Mouse (Mus musculus): ENCODE measurements at regions not wholly inside any gene's neighbourhood (a gene's known extent, or its start where the extent isn't known, plus 50 kb on each side); places are given as distances from the start of the nearest gene placed in this dataset.
A peak's percentile ranks its signal among the peaks of the same experiment; 100 is the strongest.

- ATAC-seq (replicated peaks; ENCODE audit: low FRiP score, low TSS enrichment, low read depth) (no peak), DNase-seq (ENCODE audit: low spot score) (no peak)
- no peak overlapping the region for H3K4me2 ChIP-seq (ENCODE audit: low read length)
- no peaks in the 10 kb centered on the region for H3K36me3 ChIP-seq (ENCODE audit: control insufficient read depth, insufficient read depth, low read length)
- no peaks in the 10 kb centered on the region for H3K9me3 ChIP-seq (ENCODE audit: control insufficient read depth, low read length)
- H3K4me3 ChIP-seq (ENCODE audit: low read depth, low read length), result no peak overlapping the region
- no peak overlapping the region for H3K27ac ChIP-seq (ENCODE audit: low read depth)
- no peak overlapping the region for H3K9ac ChIP-seq (ENCODE audit: low read length)
- no peaks in the 10 kb centered on the region for H3K27me3 ChIP-seq (replicated peaks; ENCODE audit: control insufficient read depth, insufficient read depth, low read length)
- 72% methylated on average over 3 of the region's 3 CpGs for WGBS
- no peaks in the 10 kb centered on the region for H3K4me1 ChIP-seq (replicated peaks; ENCODE audit: control insufficient read depth, insufficient read depth, low read length)
Measured at GRCm38 (mm10) chr5:17006807-17007522, 215.4 kb downstream of the Gm28710 start.

GRCm38 (mm10) chr5:17021636-17022035 is 230.0 kb downstream of the Gm28710 start:
- no peak overlapping the region for H3K4me2 ChIP-seq (ENCODE audit: low read length)
- no peaks in the 10 kb centered on the region for H3K27me3 ChIP-seq (replicated peaks; ENCODE audit: control insufficient read depth, insufficient read depth, low read length)
- no peaks in the 10 kb centered on the region for H3K36me3 ChIP-seq (ENCODE audit: control insufficient read depth, insufficient read depth, low read length)
- H3K4me3 ChIP-seq (ENCODE audit: low read depth, low read length), result no peak overlapping the region
- ATAC-seq (replicated peaks; ENCODE audit: low FRiP score, low TSS enrichment, low read depth), result no peak
- no peak overlapping the region for H3K27ac ChIP-seq (ENCODE audit: low read depth)
- no peaks in the 10 kb centered on the region for H3K4me1 ChIP-seq (replicated peaks; ENCODE audit: control insufficient read depth, insufficient read depth, low read length)
- no peaks in the 10 kb centered on the region for H3K9me3 ChIP-seq (ENCODE audit: control insufficient read depth, low read length)
- no peak for DNase-seq (ENCODE audit: low spot score)
- H3K9ac ChIP-seq (ENCODE audit: low read length), result no peak overlapping the region

- Histone ChIP-seq H3K4me3 (ENCODE audit: low read depth, low read length) (no peak overlapping the region), H3K4me2 (ENCODE audit: low read length) (no peak overlapping the region), H3K4me1 (replicated peaks; ENCODE audit: control insufficient read depth, insufficient read depth, low read length) (no peaks in the 10 kb centered on the region), H3K36me3 (ENCODE audit: control insufficient read depth, insufficient read depth, low read length) (no peaks in the 10 kb centered on the region), H3K27me3 (replicated peaks; ENCODE audit: control insufficient read depth, insufficient read depth, low read length) (no peaks in the 10 kb centered on the region), H3K27ac (ENCODE audit: low read depth) (no peak overlapping the region), H3K9ac (ENCODE audit: low read length) (no peak overlapping the region), H3K9me3 (ENCODE audit: control insufficient read depth, low read length) (no peaks in the 10 kb centered on the region)
- WGBS, result 48% methylated on average over 2 of the region's 2 CpGs
- no peak for DNase-seq (ENCODE audit: low spot score)
- no peak for ATAC-seq (replicated peaks; ENCODE audit: low FRiP score, low TSS enrichment, low read depth)
Measured at GRCm38 (mm10) chr5:17053935-17054334, 262.3 kb downstream of the Gm28710 start.

- Histone ChIP-seq H3K4me2 (ENCODE audit: low read length) (no peak overlapping the region), H3K4me1 (replicated peaks; ENCODE audit: control insufficient read depth, insufficient read depth, low read length) (no peaks in the 10 kb centered on the region), H3K36me3 (ENCODE audit: control insufficient read depth, insufficient read depth, low read length) (no peaks in the 10 kb centered on the region), H3K9me3 (ENCODE audit: control insufficient read depth, low read length) (no peaks in the 10 kb centered on the region), H3K27me3 (replicated peaks; ENCODE audit: control insufficient read depth, insufficient read depth, low read length) (no peaks in the 10 kb centered on the region), H3K9ac (ENCODE audit: low read length) (no peak overlapping the region), H3K27ac (ENCODE audit: low read depth) (no peak overlapping the region), H3K4me3 (ENCODE audit: low read depth, low read length) (no peak overlapping the region)
- ATAC-seq (replicated peaks; ENCODE audit: low FRiP score, low TSS enrichment, low read depth) (no peak), DNase-seq (ENCODE audit: low spot score) (no peak)
- 94% methylated on average over 8 of the region's 8 CpGs for WGBS
Measured at GRCm38 (mm10) chr5:17064565-17064964, 273.0 kb downstream of the Gm28710 start.

GRCm38 (mm10) chr5:17080405-17080804 is 288.8 kb downstream of the Gm28710 start:
- H3K36me3 ChIP-seq (ENCODE audit: control insufficient read depth, insufficient read depth, low read length), result no peaks in the 10 kb centered on the region

GRCm38 (mm10) chr5:17111556-17111955 is 261.4 kb upstream of the Speer4f2 start:
- Histone ChIP-seq H3K36me3 (ENCODE audit: control insufficient read depth, insufficient read depth, low read length) (no peaks in the 10 kb centered on the region), H3K4me2 (ENCODE audit: low read length) (no peak overlapping the region), H3K9ac (ENCODE audit: low read length) (no peak overlapping the region), H3K4me3 (ENCODE audit: low read depth, low read length) (no peak overlapping the region), H3K27me3 (replicated peaks; ENCODE audit: control insufficient read depth, insufficient read depth, low read length) (no peaks in the 10 kb centered on the region), H3K9me3 (ENCODE audit: control insufficient read depth, low read length) (no peaks in the 10 kb centered on the region), H3K4me1 (replicated peaks; ENCODE audit: control insufficient read depth, insufficient read depth, low read length) (no peaks in the 10 kb centered on the region; the same call in 1 of the 2 replicates), H3K27ac (ENCODE audit: low read depth) (no peak overlapping the region)
- DNase-seq (ENCODE audit: low spot score) (no peak), ATAC-seq (replicated peaks; ENCODE audit: low FRiP score, low TSS enrichment, low read depth) (no peak)
- WGBS, result 80% methylated on average over 1 of the region's 1 CpGs

More at GRCm38 (mm10) chr5:17080405-17080804, 288.8 kb downstream of the Gm28710 start:
- DNase-seq (ENCODE audit: low spot score) (no peak), ATAC-seq (replicated peaks; ENCODE audit: low FRiP score, low TSS enrichment, low read depth) (no peak)
- H3K4me2 ChIP-seq (ENCODE audit: low read length), result no peak overlapping the region
- 55% methylated on average over 1 of the region's 1 CpGs for WGBS
- no peaks in the 10 kb centered on the region for H3K27me3 ChIP-seq (replicated peaks; ENCODE audit: control insufficient read depth, insufficient read depth, low read length)
- H3K9ac ChIP-seq (ENCODE audit: low read length), result no peak overlapping the region
- no peak overlapping the region for H3K4me3 ChIP-seq (ENCODE audit: low read depth, low read length)
- H3K4me1 ChIP-seq (replicated peaks; ENCODE audit: control insufficient read depth, insufficient read depth, low read length), result no peaks in the 10 kb centered on the region
- no peak overlapping the region for H3K27ac ChIP-seq (ENCODE audit: low read depth)
- no peaks in the 10 kb centered on the region for H3K9me3 ChIP-seq (ENCODE audit: control insufficient read depth, low read length)

GRCm38 (mm10) chr5:17112026-17112425 is 261.0 kb upstream of the Speer4f2 start:
- H3K4me2 ChIP-seq (ENCODE audit: low read length), result no peak overlapping the region
- no peaks in the 10 kb centered on the region for H3K9me3 ChIP-seq (ENCODE audit: control insufficient read depth, low read length)
- H3K4me3 ChIP-seq (ENCODE audit: low read depth, low read length), result no peak overlapping the region
- H3K4me1 ChIP-seq (replicated peaks; ENCODE audit: control insufficient read depth, insufficient read depth, low read length), result no peaks in the 10 kb centered on the region; the same call in 1 of the 2 replicates
- no peaks in the 10 kb centered on the region for H3K27me3 ChIP-seq (replicated peaks; ENCODE audit: control insufficient read depth, insufficient read depth, low read length)
- ATAC-seq (replicated peaks; ENCODE audit: low FRiP score, low TSS enrichment, low read depth) (no peak), DNase-seq (ENCODE audit: low spot score) (no peak)
- no peak overlapping the region for H3K9ac ChIP-seq (ENCODE audit: low read length)
- H3K27ac ChIP-seq (ENCODE audit: low read depth), result no peak overlapping the region
- WGBS, result 50% methylated on average over 2 of the region's 2 CpGs
- no peaks in the 10 kb centered on the region for H3K36me3 ChIP-seq (ENCODE audit: control insufficient read depth, insufficient read depth, low read length)

- no peaks in the 10 kb centered on the region for H3K27me3 ChIP-seq (replicated peaks; ENCODE audit: control insufficient read depth, insufficient read depth, low read length)
- no peak overlapping the region for H3K9ac ChIP-seq (ENCODE audit: low read length)
- 68% methylated on average over 3 of the region's 3 CpGs for WGBS
- H3K4me1 ChIP-seq (replicated peaks; ENCODE audit: control insufficient read depth, insufficient read depth, low read length), result no peaks in the 10 kb centered on the region; the same call in 1 of the 2 replicates
- H3K4me3 ChIP-seq (ENCODE audit: low read depth, low read length), result no peak overlapping the region
- H3K36me3 ChIP-seq (ENCODE audit: control insufficient read depth, insufficient read depth, low read length), result no peaks in the 10 kb centered on the region
- H3K4me2 ChIP-seq (ENCODE audit: low read length), result no peak overlapping the region
- DNase-seq (ENCODE audit: low spot score) (no peak), ATAC-seq (replicated peaks; ENCODE audit: low FRiP score, low TSS enrichment, low read depth) (no peak)
- H3K27ac ChIP-seq (ENCODE audit: low read depth), result no peak overlapping the region
- no peaks in the 10 kb centered on the region for H3K9me3 ChIP-seq (ENCODE audit: control insufficient read depth, low read length)
Measured at GRCm38 (mm10) chr5:17115035-17115434, 257.9 kb upstream of the Speer4f2 start.

- Histone ChIP-seq H3K27me3 (replicated peaks; ENCODE audit: control insufficient read depth, insufficient read depth, low read length) (no peaks in the 10 kb centered on the region), H3K4me3 (ENCODE audit: low read depth, low read length) (no peak overlapping the region), H3K4me1 (replicated peaks; ENCODE audit: control insufficient read depth, insufficient read depth, low read length) (no peaks in the 10 kb centered on the region; the same call in 1 of the 2 replicates), H3K36me3 (ENCODE audit: control insufficient read depth, insufficient read depth, low read length) (no peaks in the 10 kb centered on the region), H3K9me3 (ENCODE audit: control insufficient read depth, low read length) (no peaks in the 10 kb centered on the region), H3K4me2 (ENCODE audit: low read length) (no peak overlapping the region), H3K27ac (ENCODE audit: low read depth) (no peak overlapping the region), H3K9ac (ENCODE audit: low read length) (no peak overlapping the region)
- 45% methylated on average over 3 of the region's 3 CpGs for WGBS
- DNase-seq (ENCODE audit: low spot score) (no peak), ATAC-seq (replicated peaks; ENCODE audit: low FRiP score, low TSS enrichment, low read depth) (0 out of 2 replicates have a peak, but pooled peaks have one; percentile 50)
Measured at GRCm38 (mm10) chr5:17116072-17116471, 256.9 kb upstream of the Speer4f2 start.
